Mouse (Mus musculus) ovary, postnatal 36 days (tissue): ENCODE data around the gene Fzr1.

ENCODE experiments used
- DNase-seq: peaks from one replicate; pipeline ENCODE4 v3.0.0; 2022; ENCODE audit warnings: low spot score, mixed read lengths

The Fzr1 gene

DNA sequence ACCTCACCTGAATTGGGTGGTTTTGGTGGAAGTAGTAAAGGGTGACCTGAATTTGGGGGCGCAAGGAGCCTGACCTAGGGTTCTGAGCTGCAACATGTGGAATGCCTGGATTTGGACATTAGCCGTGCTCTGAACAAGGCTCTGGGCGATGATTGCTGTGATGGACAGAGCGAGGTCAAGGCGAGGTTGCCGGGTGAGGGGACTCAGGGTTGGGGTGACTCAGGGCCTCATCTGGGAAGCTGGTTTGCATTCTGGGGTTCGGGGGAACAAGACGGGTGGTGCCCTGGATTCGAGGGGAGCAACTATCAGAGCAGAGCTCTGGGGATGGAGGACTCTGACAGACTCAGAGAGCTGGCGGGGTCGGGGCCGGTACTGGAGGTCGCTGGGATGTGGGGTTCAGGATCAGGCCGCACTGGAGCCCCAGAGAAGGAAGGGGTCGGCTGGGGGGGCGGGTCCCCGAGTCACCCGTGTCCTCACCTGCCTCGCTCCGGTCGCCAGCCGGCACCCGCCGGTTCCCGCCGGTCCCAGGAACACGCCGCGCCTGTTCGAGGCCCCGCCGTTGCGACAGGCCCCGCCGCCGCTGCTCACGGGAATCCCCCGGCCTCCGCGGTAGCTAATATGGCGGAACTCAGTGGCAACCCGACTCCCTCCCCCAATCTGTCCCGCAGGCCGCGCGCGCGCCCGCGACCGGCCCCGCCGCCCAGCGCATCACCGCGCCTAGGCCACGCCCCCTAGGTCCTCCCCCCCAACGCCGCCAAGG, at the start of gene Fzr1:
Gene Fzr1 (minus strand): TSS at position 724 of the 760 bp plus-strand sequence.
- no peak for DNase-seq

DNA sequence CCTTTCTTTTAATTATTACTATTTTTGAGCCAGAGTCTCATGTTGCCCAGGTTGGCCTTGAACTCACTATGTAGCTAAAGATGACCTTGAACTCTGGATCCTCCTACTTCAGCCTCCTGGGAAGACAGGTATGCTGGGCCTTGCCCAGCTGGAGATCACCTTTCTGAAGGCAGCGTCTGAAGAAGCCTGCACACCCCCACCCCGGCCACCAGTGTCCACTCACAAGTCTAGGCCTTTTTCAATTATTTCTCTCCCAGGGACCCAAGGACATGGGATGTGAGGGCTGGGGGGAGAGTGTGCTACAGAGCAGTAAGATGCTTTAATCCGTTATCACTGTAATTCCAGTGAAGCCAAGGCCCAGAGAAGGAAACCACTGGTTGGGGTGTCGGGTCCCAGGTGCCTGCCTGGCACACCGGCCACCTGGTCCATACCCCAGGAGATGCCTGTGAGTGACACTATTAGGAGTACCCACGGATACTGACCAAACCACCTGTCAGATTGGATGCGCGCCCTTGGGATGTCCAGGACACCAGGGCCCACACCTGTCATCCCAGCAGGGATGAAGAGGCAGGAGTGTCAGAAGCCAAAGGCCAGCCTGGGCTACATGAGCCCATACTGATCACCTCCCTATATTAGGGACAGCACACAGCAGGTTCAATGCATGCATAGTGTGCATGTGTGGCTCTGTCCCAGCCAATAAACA, 49.6 kb upstream of the Fzr1 start:
- DNase-seq: peak; percentile 6

DNA sequence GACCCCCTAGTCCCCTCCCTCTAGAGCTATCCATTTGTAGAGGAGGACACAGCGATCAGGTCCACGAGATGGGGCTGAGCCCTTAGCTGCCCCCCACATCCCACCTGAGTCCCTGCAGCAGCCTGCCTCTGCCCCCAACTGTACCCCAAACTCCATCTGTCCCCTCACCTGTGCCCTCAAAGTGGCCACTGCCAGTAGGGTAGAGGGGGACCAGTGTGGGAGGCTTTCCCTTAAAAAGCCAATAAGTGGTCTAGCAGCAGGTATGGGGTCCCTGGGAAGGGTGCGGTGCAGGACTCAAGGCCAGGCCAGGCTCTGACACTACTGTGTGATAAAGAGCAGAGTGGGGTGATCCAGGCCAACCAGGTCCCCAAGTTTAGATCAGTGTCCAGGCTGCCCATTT, 49.0 kb upstream of the Fzr1 start:
- no peak for DNase-seq

DNA sequence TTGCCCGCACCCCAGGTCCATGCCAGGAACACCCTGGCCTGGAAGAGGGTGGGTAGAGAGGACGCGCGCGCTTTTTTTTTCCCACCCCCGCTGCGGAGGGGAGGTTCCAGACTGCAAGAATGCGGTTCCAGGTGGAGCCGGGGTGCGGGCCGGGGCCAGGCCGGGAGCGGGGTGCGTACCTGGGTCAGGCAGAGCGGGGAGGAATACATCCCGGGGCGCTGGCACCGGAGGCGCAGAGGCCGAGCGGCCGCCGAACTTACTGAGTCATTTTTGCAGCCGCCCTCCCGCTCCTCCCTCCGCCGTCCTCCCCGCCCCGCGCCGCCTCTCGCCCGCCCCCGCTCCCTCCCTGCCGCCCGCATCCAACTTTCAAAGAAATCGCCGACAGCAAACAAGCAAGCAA, 48.6 kb upstream of the Fzr1 start:
- DNase-seq: peak; percentile 75

DNA sequence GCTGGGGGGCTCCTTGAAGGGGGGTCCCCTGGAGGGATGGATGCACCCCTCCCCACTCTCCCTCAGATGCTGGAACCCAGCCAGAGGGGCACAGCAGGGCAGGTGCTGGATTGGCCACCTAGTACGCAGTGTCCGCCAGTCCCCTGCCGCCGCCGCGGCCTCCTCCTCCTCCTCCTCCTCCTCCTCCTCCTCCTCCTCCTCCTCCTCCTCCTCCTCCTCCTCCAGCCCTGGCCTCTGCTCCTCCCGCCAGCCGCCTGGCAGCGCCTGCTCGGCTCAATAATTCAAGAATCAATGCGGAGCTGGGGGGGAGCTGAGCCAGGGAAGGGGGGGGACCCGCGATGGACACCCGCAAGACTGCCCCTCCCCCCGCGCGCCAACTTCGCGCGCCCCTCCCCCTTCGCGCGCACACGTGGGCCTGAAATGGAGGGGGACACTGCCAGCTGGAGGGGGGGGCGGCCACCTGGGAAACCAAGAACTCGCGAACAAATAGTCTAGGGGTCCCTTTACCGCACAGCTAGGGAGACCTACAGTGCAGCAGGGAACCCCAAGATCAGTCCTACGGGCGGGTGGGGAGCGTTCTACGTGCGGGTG, 47.9 kb upstream of the Fzr1 start:
- peak; percentile 26 for DNase-seq

DNA sequence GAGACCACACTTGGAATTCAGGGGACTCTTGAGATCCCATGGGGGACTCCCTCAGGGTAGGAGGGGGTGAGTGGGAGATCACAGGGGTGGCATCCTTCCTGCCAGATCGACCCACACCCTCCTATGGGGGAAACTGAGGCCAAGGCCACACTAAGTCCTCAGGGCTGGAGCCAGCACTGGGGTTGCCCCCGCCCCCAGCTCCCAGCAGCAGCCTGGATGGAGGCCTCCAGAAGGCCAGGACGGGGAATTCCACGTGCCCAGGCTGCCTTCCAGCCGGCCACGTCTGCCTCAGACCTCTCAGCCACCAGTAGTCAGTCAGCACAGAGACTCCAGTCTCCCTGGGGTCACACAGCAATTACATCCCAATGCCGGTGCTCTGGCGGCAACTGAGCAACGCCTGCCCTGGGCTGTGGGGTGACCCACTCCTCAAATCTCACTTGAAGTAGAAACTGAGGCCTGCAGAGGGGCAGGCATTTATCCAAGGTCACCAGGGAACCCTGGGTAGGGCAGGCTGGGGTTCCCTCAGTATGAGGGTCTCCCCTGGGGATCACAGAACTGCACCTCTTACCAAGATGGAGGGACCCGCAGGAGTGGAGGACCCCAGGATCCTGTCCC, 47.0 kb upstream of the Fzr1 start:
- DNase-seq: peak; percentile 47

DNA sequence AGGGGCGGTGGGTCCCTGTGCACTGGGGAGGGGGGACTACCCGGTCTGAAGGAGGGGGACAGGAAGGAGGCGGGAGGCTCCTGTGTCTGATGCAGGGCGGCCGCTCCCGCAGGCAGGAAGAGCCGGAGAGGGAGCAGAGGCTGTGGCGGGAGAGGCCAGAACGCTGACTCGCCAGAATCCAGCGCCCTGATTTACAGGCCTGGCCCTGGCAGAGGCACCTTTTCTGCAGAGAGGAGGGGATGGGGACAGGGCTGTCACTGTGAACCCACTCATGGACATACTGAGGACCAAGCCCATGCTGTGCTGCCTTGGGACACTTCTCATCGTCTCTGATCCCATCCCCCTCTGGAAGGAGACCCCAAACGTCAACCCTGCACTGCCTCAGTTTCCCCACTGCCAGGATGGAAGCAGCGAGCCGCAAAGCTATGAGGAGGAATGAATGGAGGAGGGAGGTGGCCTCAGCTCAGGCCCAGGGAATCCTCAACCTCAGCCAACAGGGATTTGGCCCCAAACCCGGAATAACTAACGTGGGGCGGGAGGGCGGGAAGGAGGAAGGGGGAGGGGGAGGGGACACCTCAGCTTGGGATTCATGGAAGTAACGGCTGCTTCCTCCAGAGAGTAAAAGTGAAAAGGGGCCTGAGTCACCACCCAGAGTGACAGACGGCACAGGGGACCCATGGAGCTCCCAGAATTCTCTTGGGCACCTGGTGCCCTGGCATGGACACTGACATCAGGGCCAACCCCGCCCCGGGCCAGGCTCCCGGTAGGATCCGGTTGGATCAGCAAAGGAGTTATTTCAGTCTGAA, 46.1 kb upstream of the Fzr1 start:
- DNase-seq: peak; percentile 38

DNA sequence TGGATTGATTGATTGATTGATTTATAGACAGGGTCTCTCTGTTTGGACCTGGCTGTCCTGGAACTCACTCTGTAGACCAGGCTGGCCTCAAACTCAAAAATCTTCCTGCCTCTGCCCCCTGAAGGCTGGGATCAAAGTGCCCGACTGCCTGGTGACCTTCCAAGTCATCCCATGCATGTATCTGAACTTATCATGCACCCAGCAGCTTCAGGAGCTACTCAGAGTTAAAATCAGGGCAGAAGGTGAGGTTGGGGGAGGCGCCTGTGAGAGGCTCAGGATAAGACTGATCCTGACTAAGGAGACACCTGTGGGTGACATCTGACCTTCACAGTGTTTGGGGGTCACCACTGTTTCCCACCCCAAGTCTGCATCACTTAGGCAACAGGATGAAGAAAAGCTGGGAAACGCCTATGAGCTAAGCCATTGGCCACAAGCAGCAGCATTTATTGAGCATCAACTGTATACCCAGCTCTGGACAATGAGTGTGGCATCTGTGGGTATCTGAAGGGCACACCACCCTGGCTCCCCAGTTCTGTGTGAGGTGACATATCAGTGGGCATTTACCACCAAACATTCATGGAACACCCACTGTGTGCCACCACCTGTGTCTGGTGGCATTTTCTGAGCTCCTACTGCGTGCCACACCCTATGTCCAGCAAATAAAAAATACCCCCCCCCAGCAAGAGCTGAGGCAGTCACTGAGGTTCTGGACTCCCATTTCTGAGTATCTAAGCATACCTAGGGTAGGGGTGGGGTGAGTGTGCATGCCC, 45.3 kb upstream of the Fzr1 start:
- peak; percentile 2 for DNase-seq

DNA sequence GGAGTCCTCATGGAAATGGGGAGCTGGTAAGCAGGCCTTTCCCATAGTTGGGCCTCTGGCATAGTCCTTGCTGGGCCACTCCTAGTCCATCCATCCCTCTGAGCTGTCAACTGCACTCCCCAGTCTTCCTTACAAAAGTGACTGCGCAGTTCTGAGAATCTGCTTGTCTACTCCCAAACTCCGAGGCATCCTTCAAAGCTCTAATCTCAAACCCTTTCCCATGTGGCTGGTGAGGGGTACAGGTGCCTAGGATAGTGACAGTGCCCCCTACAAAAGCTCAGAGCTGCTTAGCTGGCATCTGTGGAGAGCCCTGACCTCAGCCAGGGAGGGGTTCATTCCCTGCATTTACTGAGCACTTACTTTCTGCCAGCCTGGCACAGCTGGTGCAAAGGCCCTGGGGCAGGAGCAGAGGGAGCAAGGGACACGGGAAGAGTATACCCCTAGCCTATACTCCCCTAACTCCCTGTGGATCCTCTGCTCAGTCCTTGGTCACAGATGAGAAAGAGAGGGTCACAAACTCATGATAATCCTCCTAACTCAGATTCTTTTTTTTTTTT, 44.4 kb upstream of the Fzr1 start:
- DNase-seq: peak; percentile 2

DNA sequence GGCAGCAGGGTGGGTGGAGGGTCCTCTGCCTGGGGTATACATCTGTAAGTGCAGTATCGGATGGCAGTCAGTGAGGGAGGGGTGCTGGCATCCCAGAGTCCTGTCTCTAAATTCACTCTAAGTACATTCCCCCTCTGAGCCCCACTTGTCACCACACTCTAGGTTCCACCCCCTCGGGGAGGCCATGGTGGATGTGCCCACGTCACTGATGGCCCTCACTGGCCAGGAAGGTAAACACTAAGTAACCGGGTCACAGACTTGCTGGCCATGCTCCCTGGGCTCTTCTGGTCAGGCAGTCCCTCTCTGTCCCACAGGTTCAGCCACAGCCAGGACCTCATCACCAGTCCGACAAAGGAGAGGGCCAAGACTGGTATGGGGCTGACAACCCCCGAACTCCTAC, 43.9 kb upstream of the Fzr1 start:
- DNase-seq: peak; percentile 7

DNA sequence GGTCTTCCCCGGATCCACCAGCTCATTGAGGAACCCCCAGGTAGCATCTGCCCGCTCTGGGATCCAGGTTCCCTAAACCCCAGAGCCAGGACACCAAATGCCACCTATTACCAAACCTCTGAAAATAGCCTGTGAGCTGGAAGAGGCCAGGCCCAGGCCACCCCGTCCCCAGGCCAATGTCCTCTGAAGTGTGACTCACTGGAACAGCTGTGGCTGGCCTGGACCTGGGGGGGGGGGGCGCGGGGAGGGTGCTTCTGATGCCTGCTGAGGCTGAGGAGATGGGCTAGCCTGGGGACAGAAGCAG, 43.4 kb upstream of the Fzr1 start:
- DNase-seq: no peak

DNA sequence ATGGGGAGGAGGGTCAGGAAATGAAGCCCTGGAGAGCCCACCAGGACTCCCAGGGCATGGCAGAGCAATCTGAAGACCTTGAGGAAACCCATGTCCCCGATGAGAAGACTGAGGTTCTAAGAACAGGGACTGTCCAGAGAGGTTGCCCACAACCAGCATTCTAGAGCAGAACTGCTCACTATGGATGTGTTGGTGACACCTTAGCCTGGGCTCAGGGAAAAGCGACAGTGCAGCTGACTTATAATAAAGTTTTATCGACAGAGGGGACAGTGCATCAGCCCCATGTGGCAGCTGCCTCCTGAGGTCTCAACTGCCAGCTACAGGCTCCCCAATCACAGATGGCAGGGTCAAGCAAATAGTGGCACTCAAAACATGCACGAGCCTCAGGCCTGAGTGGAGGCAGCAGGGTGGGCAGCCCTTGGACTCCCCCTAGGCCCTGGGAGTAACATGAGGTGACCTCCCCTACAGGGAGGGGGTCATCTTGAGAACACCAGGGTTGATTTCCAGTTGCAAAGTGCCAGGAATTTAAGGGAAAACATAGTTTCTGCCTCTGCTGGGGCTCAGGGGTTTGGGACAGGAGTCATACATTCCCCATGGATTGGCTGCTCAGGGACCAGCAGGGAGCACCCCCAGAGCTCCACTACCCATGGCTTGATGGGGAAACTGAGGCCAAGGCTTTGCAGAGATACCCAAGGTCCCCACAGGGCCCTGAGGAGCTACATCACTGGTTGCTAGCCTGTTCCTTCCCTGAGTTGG, 42.9 kb upstream of the Fzr1 start:
- DNase-seq: peak; percentile 3

DNA sequence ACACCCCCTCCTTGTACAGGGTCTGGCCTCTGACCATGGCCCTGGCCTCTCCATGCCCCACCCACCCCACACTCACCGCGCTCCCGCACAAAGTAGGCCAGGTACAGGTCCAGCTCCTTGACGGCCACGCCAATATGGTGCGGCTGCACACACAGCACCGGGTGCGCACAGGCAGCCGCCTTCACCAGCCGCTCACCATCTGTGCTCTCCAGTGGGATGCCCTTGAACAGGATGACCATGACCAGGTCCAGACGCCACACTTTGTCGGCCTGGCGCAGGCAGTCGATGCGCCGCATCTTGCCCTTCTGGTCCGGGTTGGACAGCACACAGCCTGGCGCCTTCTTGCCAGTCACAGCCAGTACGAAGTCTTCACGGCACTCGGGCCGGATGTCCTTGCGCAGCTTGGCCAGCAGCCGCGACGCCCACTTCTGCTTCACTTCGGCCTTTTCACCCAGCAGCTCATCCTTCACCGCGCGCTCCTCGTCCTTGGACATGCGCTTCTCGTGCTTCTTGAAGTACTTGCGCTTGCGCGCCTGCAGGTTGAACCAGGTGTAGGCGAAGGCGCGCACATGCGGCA, 42.0 kb upstream of the Fzr1 start:
- peak; percentile 63 for DNase-seq

DNA sequence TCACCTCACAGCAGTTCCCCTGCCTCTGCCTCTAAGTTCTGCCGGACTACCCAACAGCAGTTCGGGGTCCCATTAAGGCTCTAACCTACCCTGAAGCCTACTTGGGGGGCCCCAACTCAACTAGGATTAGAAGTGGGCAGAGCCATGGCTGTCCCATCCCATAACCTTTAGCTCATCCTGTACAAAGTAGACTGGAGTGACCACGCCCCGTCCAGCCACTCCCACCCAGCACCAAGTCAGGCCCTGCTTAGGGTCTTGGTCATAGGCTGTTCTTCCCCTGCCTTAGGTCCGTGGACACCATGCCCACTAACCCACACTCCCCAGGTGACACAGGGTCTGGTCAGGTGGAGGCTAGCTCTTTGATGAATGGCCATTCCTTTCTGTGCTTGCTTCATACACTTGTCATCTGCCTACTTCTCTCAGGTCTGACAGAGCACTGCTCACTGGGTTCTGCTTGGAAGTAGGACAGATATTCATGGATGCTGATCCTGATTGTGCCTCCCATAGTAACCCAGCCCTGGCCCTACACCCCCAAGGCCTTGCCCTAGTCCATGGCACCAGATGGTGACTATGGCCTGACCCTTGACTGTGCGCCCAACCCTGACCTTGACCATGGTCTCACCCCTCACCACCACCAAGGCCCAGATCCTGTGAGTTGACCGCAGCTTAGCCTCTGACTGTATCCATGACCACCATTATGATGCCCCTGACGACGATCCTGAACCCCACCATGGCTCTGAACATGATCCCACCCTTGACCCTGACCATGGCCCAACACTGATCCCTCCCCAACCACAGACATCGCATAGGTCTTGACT, 41.0 kb upstream of the Fzr1 start:
- DNase-seq: peak; percentile 5

DNA sequence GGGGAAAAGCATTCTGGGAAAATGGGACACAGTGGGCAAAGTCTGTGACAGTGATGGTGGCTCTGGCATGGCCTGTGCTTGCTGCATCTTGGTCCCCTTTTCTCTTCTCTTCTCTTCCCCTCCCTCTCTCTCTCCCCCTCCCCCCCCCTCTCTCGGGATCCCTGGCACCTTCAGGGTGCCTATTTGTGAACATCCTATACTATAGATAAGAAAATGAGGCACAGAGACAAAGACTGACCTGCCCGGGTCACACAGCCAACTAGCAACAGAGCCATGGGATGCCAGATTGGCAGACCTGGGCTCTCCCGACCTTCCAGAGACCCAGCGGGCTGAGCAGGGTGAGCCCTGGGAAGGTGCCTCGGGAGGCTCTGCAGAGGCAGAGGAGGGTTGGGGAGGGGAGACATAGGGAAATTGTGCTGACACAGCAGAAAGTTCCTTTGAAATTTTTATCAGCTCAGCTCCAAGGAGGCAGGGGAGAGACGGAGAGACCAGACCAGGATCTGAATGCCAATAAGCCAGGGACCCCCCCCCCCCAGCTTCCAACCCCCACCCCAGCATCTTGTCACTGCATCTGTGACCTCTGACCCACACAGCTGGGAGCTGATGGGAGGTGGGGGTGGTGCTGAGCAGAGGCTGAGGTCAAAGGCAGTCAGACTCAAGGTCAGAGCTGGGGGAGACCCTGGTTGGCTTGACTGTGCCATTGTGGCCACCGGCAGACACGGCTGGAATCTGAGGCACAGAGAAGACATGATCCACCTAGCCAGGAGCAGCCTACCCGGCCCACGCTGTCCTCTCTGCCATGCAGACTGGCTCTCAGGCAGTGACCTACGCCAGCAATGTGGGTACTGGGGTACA, 40.1 kb upstream of the Fzr1 start:
- DNase-seq: peak; percentile 9

DNA sequence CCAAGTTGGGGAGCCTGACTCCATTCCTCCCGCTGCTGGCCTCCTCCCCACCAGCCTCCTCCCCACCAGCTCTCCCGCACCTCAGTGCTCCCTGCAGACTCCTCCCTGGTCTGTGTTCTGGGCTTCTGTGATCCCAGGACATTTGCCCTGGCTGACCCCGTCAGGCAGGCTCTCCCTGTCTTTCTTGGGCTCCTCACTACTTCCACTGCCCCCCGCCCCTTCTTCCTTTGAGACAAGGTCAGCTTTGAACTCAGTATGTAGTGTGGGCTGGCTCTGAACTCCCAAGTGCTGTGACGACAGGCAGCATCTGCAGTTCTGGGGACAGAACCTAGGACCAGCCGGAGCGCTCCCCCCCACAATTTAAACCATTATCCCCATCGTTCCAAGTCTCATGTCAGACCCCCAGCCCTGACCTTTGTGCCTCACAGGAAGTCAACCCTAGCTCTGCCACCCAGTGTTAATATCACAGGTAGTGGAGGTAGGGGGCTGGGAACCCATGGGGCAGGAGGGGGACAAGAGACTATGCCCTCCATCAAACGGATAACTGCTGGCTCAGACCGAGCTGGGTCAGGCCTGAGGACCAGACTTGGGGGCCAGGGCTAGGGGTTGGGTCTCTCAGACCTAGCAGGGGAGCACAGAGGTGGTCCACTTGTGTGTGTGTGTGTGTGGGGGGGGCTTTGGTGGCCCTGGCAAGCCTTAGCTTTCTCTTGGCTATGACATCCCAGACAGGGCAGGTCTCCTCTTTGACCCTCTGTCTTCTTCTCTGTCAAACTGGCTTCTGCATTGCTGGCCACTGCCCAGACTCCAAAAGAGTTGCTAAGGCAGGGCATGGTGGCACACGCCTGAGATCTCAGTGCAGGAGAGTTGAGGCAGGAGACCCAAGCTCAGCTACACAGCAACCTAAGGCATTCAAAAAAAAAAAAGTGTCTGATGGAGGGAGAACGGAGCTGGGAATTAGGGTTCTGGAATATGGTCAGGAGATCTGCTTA, 39.2 kb upstream of the Fzr1 start:
- DNase-seq: no peak
